Mouse (Mus musculus) testis, adult 2 months (tissue): ENCODE measurements around the gene Cd2ap.

ENCODE experiments used
- CTCF ChIP-seq: fragments of 200-500 bp; IDR thresholded peaks from 2 replicates; pipeline ENCODE4 v1.5.1; 2012; ENCODE audit warnings: low read depth, mild to moderate bottlenecking, inconsistent platforms, low read length, moderate library complexity; ENCODE audit not compliant: control insufficient read depth, insufficient read depth, insufficient replicate concordance
- POLR2A ChIP-seq: fragments of 200-500 bp; IDR thresholded peaks from 2 replicates; pipeline ENCODE4 v1.6.1; 2012; ENCODE audit warnings: low read depth, mild to moderate bottlenecking, inconsistent platforms, low read length, moderate library complexity; ENCODE audit not compliant: control insufficient read depth

DNA sequence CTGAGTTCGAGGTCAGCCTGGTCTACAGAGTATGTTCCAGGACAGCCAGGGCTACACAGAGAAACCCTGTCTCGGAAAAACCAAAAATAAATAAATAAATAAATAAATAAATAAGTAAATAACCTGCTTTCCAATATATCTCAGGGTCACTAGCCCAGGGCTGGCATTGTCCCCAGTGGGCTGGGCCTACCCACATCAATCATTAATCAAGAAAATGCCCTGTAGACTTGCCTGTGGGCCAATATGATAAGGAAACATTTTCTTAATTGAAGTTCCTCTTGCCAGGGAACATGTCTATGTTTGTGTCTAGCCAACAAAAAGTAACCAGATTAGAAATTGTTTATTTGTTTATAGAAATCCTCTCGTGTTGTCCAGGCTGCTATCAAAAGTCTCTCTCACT is 31.7 kb upstream of the Cd2ap start:
- TF ChIP-seq CTCF: no peak
- no peak for TF ChIP-seq POLR2A
